Mouse (Mus musculus) urinary bladder, adult 2 months (tissue): ENCODE data around the gene Hip1r. TPM values are rescaled to one million over a fixed set of nuclear protein-coding genes. Genes with fewer than 3 reads are reported as not detected.

Experiments used
- DNase-seq: peaks from one replicate; pipeline ENCODE4 v3.0.0; 2022; ENCODE audit warnings: low spot score
- polyA plus RNA-seq: library from polyadenylated mRNA; depleted of rRNA; stranded (reverse); fragments of >200 nt; gene quantifications from 2 replicates; pipeline ENCODE4 v1.2.3, GENCODE M21; 2012

Gene Hip1r
- polyA plus RNA-seq, 1 experiment = 53.9 TPM

GRCm38 (mm10) chr5:123972453-123972852 is 975 bp upstream of the Hip1r start:
- no peak for DNase-seq

GRCm38 (mm10) chr5:123974179-123974485 is 704 bp downstream of the Hip1r start:
- DNase-seq = no peak

DNA sequence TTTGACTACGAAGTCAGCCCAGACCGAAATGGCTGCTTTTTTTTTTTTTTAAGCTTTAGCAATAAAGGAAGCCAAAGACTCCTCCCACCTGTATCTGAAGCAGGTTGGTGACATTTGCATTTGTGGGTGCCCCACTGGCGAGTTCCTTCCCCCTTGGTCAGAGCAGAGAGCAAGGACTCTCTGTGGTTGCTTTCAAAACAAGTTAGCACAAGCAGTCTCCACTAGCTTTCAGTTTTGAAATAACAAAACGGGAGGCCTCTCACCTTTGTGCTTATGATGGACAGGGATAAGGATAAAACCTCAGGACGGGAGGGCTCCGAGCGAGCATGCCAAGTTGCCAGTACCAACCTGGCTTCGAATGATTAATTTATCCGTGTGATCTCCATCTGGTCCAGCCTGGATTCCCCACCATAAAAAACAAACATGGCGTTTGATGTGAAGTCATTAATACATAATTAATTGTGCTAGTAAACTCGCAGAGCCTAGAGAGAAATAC is 1.2 kb downstream of the Hip1r start:
- no peak for DNase-seq

GRCm38 (mm10) chr5:123975668-123976180 is 2.3 kb downstream of the Hip1r start:
- DNase-seq = no peak

DNA sequence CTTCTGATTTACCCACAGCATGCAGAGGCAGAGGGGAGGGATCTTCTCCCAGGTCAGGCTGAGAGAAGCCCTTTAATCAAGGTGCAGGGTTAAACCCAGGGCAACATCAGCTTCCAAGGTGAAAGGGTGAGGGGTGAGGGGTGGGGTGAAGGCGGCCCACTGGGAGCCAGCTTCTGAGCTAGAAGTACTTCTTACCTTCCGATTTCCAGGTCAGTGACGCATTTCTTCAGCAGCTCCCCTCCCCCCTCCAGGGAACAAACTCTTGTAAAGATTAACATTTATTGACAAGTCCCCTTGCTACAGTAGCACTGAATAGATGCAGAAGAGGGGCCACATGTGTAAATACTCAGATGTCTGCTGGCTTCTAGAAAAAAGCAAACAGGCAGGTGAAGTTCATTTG is 3.8 kb downstream of the Hip1r start:
- no peak for DNase-seq

DNA sequence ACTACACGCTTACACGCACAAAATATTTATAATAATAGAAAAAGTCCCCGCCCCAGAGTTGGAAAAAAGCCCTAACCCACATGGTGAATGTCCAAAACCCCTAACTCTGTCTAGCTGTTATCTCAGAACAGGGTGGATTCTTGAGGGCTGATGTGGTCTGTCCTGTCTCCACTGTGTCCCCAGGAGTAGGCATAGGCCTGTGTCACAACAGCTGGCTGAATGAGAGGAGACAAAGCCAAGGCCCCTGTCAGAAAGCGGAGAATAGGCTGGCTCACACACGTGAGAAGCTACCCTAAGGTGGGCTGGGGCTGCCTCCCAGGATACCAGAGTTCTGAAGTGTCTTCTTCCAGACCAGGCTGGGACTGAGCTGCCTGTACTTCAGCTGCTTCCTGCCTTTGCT is 4.7 kb downstream of the Hip1r start:
- DNase-seq = no peak

DNA sequence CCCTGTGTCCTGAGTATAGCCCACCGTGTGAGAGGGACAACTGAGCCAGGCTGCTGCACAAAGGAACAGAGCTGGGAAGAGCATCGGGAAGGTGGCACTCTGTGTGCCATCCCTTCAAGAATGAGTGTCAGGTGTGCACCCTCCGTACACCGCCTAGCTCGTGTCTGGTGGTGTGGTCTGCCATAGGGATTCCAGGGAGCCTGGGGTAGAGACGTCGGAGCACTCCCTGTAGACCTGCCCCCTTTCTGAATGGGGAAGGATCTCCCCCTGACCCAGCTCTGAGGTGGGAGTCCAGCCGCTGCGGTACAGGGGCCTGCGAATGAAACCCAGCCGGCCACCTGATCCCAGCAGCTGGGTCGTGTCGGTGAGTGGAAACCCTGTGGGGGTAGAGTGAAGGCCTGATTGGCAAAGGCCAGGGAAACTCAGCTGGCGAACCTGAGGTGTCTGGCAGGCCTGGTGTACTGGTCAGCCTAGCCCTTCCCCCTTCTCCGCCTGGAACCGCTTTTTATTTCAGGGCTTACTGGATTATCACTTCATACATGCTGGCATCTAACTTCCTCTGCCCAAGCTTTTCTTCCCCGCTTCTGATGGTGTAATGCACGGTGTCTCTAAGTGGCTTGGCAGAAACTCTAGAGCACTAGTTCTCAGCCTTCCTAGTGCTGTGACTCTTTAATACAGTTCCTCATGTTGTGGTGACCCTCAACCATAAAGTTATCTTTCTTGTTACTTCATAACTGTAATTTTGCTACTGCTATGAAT is 6.0 kb downstream of the Hip1r start:
- no peak for DNase-seq

- no peak for DNase-seq
Observed at GRCm38 (mm10) chr5:123979980-123980369, 6.5 kb downstream of the Hip1r start.

DNA sequence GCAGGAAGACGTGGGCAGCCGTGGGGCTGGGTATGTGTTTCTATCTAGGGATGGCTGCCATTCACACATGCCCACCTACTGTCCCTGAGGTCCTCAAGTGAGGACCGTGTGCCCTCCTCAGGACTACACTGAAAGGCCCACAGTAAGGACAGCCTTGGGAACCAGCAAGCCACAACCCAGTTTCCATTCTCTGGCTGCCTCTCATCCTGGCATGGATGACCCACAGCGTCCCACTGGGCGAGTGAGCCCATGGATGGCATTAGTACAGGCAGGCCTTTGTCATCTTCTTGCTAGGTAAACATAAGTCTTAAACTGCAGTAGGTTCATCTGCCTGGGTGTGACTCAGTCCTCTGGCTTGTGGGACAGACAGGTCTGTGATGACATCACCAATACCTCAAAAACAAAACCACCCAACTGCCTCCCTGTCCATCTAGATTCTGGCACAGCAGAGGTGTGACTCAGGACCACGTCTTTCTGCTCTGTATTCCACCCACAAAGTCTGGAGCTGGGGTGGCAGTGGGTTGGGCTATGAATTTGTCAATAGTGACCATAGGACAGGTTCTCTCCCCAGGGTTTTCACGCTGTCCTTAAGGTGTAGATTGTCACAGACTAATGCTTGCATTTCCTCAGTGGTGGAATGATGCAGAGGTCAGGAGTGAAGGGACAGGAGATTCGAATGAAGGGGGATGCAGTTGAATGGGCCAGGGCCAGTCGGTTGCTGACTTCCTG is 7.3 kb downstream of the Hip1r start:
- DNase-seq = no peak

- DNase-seq = no peak
Observed at GRCm38 (mm10) chr5:123981250-123981554, 7.8 kb downstream of the Hip1r start.

DNA sequence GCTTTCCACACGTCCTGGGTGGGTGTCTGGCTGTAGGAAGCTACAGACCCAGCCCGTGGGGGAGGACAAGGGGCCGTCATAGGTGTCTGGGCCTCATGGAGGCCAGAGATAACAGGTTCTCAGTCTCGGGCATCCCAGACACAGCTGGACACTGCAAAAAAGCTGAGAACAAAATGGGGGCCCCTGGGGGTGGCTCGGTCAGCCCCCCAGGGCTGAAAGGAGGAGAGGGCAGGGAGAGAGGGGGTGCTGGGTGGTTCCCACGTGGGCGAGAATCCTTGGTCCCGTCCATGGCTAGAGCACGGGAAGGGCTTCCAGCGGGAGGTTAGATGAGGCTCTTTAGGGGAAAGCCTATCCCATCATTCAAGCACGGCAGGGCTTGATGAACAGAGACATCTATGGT is 9.4 kb downstream of the Hip1r start:
- DNase-seq = no peak

- DNase-seq = no peak
Observed at GRCm38 (mm10) chr5:123985434-123985833, 12.0 kb downstream of the Hip1r start.

GRCm38 (mm10) chr5:123986925-123987324 is 13.5 kb downstream of the Hip1r start:
- no peak for DNase-seq

DNA sequence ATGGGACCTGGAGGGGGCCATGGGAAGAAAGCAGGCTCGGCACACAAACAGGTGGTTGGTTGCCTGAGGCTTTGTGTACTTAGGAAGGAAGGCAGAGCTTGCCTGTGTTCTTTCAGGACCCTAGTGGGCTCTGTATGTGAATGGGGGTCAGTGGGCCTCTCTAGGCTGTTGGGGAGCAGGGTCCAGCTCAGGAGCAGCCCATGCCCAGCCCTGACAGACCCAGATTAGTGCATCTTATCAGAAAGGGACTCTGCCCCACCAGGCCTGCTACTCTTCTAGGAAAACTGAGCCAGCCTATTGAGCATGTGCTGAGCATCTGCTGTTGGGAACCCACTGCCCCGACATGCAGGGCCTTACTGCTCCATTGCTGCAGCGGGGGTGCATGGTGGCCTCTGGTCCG is 14.1 kb downstream of the Hip1r start:
- no peak for DNase-seq

DNA sequence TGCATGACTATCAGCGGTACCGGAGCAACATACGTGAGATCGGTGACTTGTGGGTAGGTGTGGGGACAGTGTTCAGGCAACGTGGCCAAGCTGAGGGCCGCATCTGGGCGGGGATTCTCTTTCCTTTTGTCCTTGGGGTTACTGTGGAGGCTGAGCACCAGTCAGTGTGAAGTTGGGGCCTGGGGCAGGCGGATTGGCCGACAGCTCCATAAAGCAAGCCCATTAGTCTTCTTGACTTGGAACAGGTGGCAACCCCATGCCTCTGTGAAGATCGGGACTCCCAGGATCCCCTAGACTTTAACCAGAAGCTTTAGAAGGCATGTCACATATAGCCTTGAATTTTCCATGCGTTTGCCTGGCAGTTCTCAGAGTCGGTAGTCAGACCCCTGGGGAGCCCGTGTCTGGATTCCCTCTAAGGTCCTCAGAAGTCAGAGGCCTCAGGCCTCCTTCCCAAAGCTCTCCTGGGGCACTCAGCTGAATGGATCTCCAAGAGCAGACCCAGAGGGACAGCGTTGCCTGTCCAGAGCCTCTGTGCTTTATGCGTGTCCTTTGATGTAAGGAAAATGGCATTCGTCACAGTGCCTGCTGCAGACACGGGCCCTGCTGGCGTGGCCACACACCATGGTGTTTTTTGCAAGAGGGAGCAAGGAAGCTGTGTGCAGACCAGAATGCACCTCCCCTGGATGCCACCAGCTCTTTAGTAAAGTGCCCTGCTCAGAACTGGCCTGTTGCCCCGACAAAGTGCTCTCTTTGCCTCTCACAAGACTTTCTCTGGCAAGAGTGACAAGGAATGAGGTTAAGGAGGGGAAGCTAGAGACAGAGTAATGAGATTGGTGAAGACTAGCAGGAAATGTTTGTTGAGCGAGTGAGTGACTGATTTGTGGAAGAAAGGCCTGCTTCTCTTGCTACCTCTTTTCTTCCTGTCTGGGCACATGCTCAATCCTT is 16.8 kb downstream of the Hip1r start:
- DNase-seq = no peak

- DNase-seq = no peak
Observed at GRCm38 (mm10) chr5:123991321-123991720, 17.9 kb downstream of the Hip1r start.

DNA sequence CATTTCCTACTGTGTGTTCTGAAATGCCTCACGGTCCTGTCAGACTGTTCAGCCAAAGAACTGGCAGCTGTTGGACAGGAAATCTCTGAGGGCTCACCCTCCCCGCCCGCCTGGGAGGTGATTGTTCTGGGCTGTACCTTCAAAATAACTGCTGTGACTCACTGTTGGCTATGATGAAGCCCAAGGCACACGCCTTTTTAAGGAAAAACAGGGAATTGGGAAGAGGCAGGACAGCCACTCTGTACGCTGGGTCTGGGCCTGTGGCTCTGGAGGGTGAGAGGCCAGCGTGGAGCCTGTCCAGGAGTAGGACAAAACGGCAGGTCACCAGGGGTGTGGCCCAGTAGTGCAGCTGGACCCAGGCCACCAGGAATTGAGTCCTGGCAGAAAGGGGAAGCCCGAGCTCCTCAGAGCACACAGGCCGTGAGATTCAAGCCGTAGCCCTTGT is 18.8 kb downstream of the Hip1r start:
- DNase-seq = no peak

- DNase-seq = peak; percentile 69
Observed at GRCm38 (mm10) chr5:123992794-123993193, 19.4 kb downstream of the Hip1r start.

GRCm38 (mm10) chr5:123993263-123994036 is 20.0 kb downstream of the Hip1r start:
- DNase-seq = no peak

- no peak for DNase-seq
Observed at GRCm38 (mm10) chr5:123994468-123994867, 21.0 kb downstream of the Hip1r start.

GRCm38 (mm10) chr5:123995388-123995787 is 22.0 kb downstream of the Hip1r start:
- no peak for DNase-seq
